Mouse (Mus musculus) ES-E14 (cell line): ENCODE results near the gene Riok2.

Source experiments
- CHD2 ChIP-seq: IDR thresholded peaks from 2 replicates; pipeline ENCODE4 v1.6.1; 2014; ENCODE audit warnings: mild to moderate bottlenecking, low read depth, low read length, inconsistent platforms
- HCFC1 ChIP-seq: IDR thresholded peaks from 2 replicates; pipeline ENCODE4 v1.6.1; 2012; ENCODE audit warnings: low read length, inconsistent platforms, borderline replicate concordance; ENCODE audit not compliant: insufficient read depth
- MAFK ChIP-seq: IDR thresholded peaks from 2 replicates; pipeline ENCODE4 v1.6.1; 2014; ENCODE audit warnings: mild to moderate bottlenecking, low read depth, low read length, inconsistent platforms; ENCODE audit not compliant: insufficient read depth
- ZC3H11A ChIP-seq: IDR thresholded peaks from 2 replicates; pipeline ENCODE4 v1.6.1; 2012; ENCODE audit warnings: low read depth, mild to moderate bottlenecking, inconsistent platforms, low read length, borderline replicate concordance

GRCm38 (mm10) chr17:17402222-17403004 is 28.3 kb downstream of the Riok2 start, which contains the start of gene Lix1:
- TF ChIP-seq HCFC1 (no peak), MAFK (no peak), CHD2 (no peak), ZC3H11A (peak; percentile 58; the same call in 1 of the 2 replicates)
